Mouse (Mus musculus) heart, adult 8-10 months (tissue): ENCODE measurements around the gene Tanc2. TPM values are rescaled to one million over a fixed set of nuclear protein-coding genes. Genes with fewer than 3 reads are reported as not detected.
A peak's percentile ranks its signal among the peaks of the same experiment; 100 is the strongest.

Experiments
- DNase-seq: peaks from one replicate; pipeline ENCODE4 v3.0.0; 2022; ENCODE audit warnings: low spot score
- microRNA-seq: library from miRNA; unstranded; fragments of <30 nt; microRNA quantifications from one replicate; pipeline ENCODE4 v1.2.0, GENCODE M21; 2022
- total RNA-seq, 4 experiments: library from RNA; stranded (reverse); gene quantifications; 2 replicates each; pipeline ENCODE4 v1.2.4; 2022

The Tanc2 gene
- total RNA-seq, 4 experiments from 2014 or later, result 10.3 to 15.8 (median 12.1) TPM

DNA sequence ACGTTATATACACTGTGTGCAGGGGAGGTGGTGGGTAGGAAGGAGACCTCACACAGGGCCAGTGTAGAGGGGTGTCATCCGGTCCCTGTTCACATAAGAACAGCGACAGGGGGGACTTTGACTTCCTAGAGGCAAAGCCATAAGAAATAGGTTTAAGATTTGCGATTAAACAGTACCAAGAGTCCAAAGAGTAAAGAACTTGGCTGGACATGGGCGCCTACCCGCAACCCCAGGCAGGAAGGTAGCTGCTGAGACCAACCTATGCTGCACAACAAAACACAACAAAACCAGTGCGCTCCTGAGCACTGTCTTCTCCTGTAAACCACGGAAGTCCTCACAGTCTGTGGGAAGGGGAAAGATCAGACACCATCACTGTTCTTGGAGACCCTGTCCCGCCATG, 362.3 kb downstream of the Tanc2 start:
- DNase-seq, result no peak

DNA sequence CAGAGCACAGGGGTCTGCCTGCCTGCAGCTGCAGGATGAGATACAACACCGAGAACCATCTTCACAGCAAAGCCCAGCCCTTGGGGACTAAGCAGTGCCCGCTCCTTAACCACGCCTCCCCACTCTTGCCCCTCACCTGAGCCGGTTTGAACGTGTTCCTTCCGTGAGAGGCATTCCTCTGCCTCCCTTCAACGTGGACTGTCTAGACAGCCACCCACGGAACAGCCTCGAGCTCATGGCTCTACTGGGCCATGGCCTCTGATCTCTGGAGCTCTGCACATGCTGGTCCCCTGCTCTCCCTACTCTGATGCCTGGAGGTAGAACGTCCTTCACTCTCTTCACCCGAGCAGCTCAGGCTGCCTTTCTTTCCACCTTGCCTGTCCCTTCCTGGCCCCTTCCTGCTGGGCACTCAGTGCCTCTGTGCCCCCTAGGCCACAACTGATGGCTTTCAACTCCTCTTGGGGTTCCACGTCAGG, 363.2 kb downstream of the Tanc2 start, which contains the start of gene Cyb561:
Gene Cyb561 (minus strand): TSS at position 426 of the 476 bp plus-strand sequence.
- no peak for DNase-seq

DNA sequence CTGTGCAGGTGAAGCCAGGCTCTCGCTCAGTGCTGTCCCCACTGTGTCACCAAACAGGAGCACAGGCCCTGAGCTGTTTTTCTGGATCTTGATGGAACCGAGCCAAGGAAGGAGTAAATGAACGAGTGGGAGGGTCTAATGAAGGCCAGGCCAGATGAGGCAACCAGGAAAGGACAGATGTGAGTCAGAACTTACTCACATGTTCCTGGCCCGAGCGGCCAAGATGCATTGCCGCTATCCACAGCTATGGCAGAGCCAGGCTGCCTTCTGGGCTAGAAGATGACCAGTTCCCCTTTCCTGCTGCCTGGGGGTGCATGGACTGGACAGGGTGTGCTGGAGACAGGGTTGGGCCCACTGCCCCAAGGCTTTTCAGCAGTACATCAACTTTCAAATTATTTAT, 363.6 kb downstream of the Tanc2 start:
- peak; percentile 66 for DNase-seq

DNA sequence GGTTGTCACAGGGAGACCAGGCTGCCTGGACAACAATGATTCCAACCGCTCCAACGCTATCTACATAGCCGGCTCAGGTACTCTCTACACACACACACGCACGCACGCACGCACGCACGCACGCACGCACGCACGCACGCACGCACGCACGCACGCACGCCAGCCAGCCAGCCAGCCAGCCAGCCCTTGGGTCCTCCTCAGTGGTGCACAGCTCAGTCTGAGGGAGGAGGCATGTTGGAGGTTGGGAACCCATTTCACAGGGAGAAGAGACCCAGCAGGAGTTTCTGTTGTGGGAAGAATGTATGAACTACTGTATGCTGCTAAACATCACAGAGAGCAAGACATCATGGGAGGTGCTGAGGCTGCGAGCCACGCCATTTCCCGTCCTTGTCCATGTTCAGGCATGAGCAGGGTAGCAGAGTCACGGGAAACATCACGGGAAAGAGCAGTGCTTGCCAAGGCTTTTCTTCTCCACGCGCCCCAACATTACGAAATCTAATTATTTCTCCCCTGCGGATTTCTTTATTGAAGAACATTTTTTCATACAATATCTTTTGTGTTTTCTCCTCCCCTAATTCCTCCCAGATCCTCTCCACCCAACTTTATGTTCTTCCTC, 366.1 kb downstream of the Tanc2 start:
- no peak for DNase-seq

DNA sequence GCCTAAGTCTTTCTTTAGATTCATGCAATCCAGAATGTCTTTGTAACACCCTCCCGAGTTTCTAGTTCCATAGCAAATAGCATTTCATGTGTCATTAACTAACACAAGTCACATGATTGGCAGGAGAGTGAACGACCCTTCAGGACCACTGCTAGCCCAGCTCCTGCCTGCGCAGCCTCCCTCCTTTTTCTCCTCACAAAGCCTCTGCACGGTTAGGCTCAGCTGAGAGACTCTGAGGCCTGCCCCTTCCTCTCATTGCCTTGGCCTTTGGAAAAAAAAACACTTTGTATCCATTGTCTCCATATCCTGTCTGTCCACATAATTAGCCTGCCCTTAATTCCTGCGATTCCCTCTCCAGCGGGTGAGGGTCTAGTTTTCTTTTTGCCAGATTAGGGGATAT, 367.7 kb downstream of the Tanc2 start:
- DNase-seq, result no peak

DNA sequence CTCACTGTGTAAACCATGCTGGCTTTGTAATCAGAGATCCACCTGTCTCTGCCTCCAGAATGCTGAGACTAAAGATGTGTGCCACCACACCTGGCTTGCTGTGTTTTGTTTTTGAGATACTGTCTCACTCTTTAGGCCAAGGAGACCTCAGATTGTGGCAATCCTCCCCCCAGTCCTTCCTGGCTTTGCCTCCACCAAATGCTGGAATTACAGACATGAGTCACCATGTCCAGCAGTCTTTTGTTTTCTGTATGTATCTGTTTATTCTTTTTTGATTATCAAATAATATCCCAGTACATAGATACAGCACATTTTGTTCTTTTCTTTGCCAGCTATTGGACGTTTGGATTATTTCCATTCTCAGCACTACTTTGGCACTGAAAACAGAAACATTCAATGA, 368.8 kb downstream of the Tanc2 start:
- DNase-seq, result no peak

DNA sequence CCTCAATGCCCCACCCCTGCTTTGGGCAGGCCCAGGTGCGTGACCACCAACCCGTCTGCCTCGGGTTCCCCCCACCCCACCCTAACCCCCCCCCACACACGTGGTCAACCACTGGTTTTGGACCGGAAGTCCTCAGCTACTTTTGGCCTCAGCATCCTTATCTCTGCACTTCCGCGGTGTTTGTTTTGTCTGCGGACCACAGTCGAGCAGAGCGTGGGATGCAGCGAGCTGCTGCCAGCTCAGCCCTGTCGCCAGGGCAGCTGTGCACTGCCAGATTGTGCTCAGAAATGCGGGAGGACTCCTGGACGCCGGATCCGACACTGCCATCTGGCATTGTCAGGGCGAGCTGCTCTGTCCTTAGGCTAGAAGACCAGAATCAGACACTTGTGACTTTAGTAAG, 369.6 kb downstream of the Tanc2 start:
- no peak for DNase-seq

DNA sequence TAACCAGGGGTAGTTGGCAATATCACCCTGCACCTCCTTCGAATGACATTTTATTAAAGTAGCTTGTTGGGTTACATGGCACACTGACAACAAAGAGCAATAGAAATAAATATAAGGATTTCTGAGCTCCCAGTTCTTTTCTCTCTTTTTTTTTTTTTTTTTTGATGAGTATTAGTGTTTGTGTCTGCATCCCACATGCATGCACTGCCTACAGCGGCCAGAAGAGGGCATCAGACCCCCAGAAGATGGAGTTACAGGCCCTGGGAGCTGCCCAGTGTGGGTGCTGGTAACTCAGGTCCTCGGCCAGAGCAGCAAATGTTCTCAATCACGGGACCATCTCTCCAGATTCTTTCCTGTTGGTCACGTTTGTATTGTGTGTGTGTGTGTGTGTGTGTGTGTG, 374.9 kb downstream of the Tanc2 start:
- DNase-seq, result no peak

DNA sequence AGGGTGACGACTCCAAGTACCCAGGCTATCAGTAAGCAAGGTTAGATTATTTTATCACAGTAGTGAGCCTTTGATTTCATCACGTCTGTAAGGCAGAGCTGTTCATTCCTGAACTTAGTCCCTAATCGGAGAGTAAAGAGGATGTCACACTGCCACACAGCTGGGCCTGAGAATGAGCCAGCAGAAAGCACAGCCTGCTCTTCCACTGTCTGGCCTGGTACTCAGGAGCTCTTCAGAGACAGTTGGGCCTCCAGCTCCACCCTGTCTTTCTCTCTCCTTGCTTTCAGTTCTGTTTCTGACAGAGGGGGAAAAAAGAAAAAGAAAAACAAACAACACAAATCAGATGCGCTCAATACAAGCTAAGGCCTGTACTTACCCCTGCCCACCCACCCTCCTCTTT, 376.5 kb downstream of the Tanc2 start:
- no peak for DNase-seq

DNA sequence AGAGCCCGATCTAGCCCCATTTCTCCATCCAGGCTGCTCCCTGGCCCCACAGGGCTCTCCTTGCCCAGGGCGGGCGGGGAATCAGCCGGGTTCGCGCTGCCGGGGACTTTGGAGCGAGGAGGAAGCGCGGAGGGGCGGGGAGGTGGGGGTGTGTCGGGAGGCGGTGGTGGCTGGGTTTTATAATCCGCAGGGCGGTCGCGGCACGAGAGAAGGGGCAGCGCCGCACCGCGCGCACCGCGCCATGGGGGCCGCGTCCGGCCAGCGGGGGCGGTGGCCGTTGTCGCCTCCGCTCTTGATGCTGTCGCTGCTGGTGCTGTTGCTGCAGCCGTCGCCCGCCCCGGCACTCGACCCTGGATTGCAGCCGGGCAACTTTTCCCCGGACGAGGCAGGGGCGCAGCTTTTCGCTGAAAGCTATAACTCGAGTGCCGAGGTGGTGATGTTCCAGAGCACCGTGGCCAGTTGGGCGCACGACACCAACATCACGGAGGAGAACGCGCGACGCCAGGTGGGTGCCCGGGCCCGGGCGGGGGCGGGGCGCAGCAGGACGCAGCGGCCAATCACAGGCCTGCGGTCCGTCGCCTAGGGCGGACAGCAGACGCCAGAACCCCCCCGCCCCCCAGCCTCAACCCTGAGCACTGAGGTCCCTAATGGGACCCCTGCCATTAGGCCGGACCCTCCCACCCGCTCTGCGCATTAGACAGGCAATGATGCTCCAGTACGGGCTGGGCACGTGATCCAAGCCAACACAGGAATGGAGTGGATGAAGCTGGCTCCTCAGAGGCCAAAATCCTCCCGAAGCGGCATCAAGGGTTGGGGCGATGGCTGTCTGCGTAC, 378.2 kb downstream of the Tanc2 start, which contains the start of gene Ace:
Gene Ace (plus strand): TSS at position 205 of the 834 bp plus-strand sequence.
- no peak for DNase-seq

DNA sequence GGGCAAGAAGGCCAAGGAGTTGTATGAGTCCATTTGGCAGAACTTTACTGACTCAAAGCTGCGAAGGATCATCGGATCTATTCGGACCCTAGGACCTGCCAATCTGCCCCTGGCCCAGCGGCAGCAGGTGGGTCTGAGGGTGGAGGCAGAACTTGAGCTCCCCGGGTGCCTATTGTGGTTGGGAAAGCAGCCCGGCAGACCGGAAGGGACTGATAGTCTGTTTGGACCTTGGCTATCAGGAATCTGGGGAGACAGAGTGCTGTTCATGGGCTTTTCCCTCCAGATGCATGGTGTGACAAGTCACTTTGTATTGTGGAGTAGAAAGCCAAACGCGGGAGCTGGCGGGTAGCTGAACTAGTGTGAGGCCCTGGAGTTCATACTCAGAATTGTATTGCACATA, 379.2 kb downstream of the Tanc2 start:
- DNase-seq, result no peak

DNA sequence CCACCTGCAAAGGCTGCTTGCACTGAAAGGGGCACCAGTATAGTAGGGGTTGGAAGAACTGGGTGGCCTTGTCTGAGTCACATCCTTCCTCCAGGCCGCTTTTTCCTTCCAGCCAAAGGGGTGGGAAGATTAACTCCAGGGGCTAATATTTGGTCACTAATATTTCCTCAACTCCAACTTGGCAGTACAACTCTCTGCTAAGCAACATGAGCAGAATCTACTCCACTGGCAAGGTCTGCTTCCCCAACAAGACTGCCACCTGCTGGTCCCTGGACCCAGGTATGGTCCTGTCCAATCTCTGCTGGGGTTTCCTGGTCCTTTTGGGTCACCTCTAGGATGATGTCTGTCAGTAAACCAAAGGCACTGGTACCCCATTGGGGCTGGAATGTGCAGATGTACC, 379.7 kb downstream of the Tanc2 start:
- peak; percentile 75 for DNase-seq

DNA sequence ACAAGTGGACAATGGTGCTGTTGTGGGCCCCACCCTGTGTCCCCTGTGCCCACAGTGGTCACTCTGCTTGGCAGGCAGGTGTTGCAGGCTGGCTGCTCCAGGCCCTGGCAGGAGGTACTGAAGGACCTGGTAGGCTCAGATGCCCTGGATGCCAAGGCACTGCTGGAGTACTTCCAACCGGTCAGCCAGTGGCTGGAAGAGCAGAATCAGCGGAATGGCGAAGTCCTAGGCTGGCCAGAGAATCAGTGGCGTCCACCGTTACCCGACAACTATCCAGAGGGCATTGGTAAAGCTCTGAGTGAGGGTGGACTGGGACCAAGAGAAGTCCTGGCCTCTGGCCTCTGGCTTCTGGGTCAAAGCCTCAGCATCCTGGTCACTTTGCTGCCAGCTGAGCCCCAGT, 384.8 kb downstream of the Tanc2 start:
- DNase-seq, result no peak

DNA sequence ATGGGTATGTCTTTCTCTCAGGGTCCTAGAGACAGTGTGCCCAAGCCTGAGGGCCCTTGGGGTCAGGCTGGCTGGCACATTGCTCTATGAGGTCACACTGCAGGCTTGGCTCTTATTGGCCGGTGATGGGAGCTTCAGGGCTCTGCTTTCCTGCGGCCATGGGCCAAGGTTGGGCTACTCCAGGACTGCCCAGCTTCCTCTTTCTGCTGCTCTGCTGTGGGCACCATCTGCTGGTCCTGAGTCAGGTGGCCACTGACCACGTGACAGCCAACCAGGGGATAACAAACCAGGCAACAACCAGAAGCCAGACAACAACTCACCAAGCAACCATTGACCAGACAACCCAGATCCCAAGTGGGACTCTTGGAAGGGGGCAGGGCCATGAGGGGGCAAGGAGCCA, 385.3 kb downstream of the Tanc2 start:
- DNase-seq, result no peak

DNA sequence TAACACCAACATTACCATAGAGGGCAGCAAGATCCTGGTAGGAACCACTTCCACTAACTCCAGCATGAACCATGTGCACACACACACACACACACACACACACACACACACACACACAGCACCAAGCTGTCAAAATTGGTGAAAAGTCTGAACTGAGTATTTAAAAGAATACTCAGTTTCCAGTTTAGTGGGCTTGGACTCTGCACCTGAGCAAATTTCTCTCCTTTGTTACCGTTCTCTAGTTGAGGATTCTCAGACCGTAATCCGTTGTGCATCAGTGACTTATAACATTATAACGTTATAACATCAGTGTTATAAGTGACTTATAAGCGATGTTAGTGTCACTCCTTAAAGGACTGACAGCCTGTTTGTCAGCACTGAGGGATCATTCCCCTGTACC, 385.9 kb downstream of the Tanc2 start:
- DNase-seq, result no peak

DNA sequence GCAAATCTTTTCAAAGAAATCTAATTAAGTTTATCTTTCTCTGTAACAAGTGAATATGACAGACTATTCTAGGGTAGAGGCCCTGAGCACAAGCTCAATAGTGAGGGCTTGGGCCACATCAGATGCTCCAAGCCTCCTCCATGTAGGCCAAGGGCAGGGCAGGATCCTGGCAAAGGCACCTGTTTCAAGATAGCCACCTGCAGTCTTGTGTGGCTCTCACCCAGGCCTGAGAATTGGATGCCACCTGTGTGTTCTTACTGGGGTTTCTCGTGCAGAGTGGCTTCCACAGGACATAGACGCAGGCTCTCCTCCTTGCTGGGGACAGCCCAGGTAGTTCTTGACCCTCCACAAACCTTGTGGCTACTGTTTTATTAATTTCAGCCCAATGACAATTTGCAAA, 388.4 kb downstream of the Tanc2 start:
- no peak for DNase-seq

DNA sequence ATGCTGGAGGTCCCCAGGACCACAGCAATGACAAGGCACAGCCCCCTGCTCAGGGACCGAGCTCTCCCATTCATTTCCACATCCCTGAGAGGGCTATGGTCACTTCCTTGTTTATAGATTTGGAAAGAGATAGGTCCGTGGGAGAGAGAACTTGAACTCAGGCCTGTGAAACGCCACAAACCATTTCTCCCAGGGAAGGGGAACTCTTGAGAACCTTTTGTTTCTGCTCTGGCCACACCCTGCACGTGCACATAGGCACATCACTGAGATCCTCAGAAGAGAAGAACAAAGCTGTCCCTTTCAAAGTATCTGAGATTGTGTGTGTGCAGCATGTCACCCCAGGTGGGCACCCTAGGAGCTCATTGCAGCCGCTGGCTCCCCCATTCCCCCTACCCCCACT, 388.8 kb downstream of the Tanc2 start:
- DNase-seq, result no peak

Small RNA genes lying within 50 kb of the gene (microRNA-seq; reads per million reads assigned to microRNA genes)
- not detected for gene Gm23990

Other genes with a start within 250 kb of the Tanc2 start
- not detected for gene March10, start 133.3 kb upstream of the Tanc2 start, total RNA-seq